Mouse (Mus musculus): Measurements from ENCODE around the gene Krt86. TPM values are rescaled to one million over a fixed set of nuclear protein-coding genes. Genes with fewer than 3 reads are reported as not detected.

Gene Krt86
- total and polyA plus RNA-seq, 3 experiments, result not detected

DNA sequence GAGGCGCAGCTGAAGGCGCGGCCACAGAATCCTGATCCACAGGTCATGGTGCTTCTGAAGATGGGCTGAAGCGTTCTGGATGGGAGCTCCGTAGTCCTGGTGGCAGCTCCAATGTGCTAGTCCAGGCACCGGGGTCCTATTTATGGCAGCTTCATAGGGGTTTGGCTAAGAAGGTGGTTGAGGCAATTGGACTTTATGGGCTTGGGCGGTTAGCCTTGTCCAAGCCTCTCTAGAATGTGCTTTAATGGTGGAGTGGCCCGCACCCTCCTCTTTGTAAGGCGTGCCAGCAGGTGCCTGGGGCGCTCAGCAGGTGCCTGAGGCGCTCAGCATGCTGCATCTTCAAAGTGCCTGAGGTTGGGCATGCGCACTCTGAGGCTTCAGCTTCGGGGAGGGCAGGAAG is 9.6 kb upstream of the Krt86 start, which contains the start of gene Krt81:
Krt81 (minus strand) TSS at position 101 of the 400 bp plus-strand sequence.
- dilution Hi-C loops (cut with MboI; ENCODE audit: extremely low pct_ligation_motif_present, extremely low pct_unique_long_range_greater_than_20kb, low sequenced_read_pairs) (no loop called here), in situ Hi-C loops (cut with MboI; ENCODE audit: low pct_ligation_motif_present, low pct_unique_long_range_greater_than_20kb, low sequenced_read_pairs) (no loop called here)
- H3K27ac ChIP-seq (ENCODE audit: insufficient read depth, low read depth), result no peak within 1 kb of the TSS
- DNase-seq (ENCODE audit: extremely low read depth), result no peak
- H3K9me3 ChIP-seq (replicated peaks; ENCODE audit: low read length), result no peaks in the 10 kb centered on the region
- H3K27me3 ChIP-seq (replicated peaks), result peaks cover 71% of the 10 kb centered on the region
- no peak for TF ChIP-seq MYC (IDR thresholded peaks at IDR 0.05; ENCODE audit: low read depth, low read length)
- no peak for TF ChIP-seq NELFE (IDR thresholded peaks at IDR 0.05; ENCODE audit: low read depth, low read length)
- TF ChIP-seq JUND (conservative IDR thresholded peaks at IDR 0.05; ENCODE audit: low read depth, low read length), result no peak
- TF ChIP-seq ZNF384 (IDR thresholded peaks at IDR 0.05; ENCODE audit: low read depth, low read length), result no peak
- no peak for TF ChIP-seq USF1 (IDR thresholded peaks at IDR 0.05; ENCODE audit: low read depth, low read length)
- no peak for TF ChIP-seq MEF2A (IDR thresholded peaks at IDR 0.05; ENCODE audit: borderline replicate concordance, low read depth, low read length)
- TF ChIP-seq BHLHE40 (IDR thresholded peaks at IDR 0.05; ENCODE audit: low read depth, low read length), result no peak
- TF ChIP-seq HCFC1 (IDR thresholded peaks at IDR 0.05; ENCODE audit: low read depth, low read length), result no peak
- TF ChIP-seq PAX5 (IDR thresholded peaks at IDR 0.05; ENCODE audit: low read length), result no peak
- TF ChIP-seq POLR2AphosphoS2 (IDR thresholded peaks at IDR 0.05; ENCODE audit: low read depth, low read length), result no peak
- no peak for TF ChIP-seq UBTF (IDR thresholded peaks at IDR 0.05; ENCODE audit: low read depth, low read length)
- TF ChIP-seq IRF4 (IDR thresholded peaks at IDR 0.05; ENCODE audit: low read depth, low read length), result no peak
- TF ChIP-seq ELF1 (IDR thresholded peaks at IDR 0.05; ENCODE audit: low read depth, low read length), result no peak
- TF ChIP-seq ZMIZ1 (IDR thresholded peaks at IDR 0.05; ENCODE audit: low read depth, low read length), result no peak
- no peak for TF ChIP-seq SIN3A (IDR thresholded peaks at IDR 0.05; ENCODE audit: low read length)
- TF ChIP-seq TCF12 (IDR thresholded peaks at IDR 0.05; ENCODE audit: low read depth, low read length), result no peak
- TF ChIP-seq ETS1 (conservative IDR thresholded peaks at IDR 0.05; ENCODE audit: low read depth, low read length), result no peak
- no peak for TF ChIP-seq MAFK (IDR thresholded peaks at IDR 0.05; ENCODE audit: insufficient replicate concordance, low read length)
- no peak for TF ChIP-seq EP300 (IDR thresholded peaks at IDR 0.05; ENCODE audit: low read length)
- TF ChIP-seq SMC3 (IDR thresholded peaks at IDR 0.05; ENCODE audit: low read depth, low read length), result no peak
- H3K4me3 ChIP-seq (replicated peaks in 1 of 3; ENCODE audit: low read depth in 2 of 3, low read length in 2 of 3, poor library complexity in 1 of 3), result no peak within 1 kb of the TSS
- H3K4me1 ChIP-seq (ENCODE audit: control insufficient read depth in 1 of 2, insufficient read depth in 2 of 2), result no peaks in the 10 kb centered on the region
- no peak within 1 kb of the TSS for H3K4me2 ChIP-seq (ENCODE audit: insufficient read depth, low read depth, poor library complexity, severe bottlenecking)
- no peaks in the 10 kb centered on the region for H3K79me2 ChIP-seq (replicated peaks; ENCODE audit: control insufficient read depth, extremely low read depth, insufficient read depth, poor library complexity, severe bottlenecking)
- H3K36me3 ChIP-seq (replicated peaks in 1 of 2; ENCODE audit: control insufficient read depth in 1 of 2, insufficient read depth in 1 of 2, low read length in 1 of 2), result no peaks in the 10 kb centered on the region
- no peak within 1 kb of the TSS for H3K9ac ChIP-seq (ENCODE audit: insufficient read depth, low read depth)

DNA sequence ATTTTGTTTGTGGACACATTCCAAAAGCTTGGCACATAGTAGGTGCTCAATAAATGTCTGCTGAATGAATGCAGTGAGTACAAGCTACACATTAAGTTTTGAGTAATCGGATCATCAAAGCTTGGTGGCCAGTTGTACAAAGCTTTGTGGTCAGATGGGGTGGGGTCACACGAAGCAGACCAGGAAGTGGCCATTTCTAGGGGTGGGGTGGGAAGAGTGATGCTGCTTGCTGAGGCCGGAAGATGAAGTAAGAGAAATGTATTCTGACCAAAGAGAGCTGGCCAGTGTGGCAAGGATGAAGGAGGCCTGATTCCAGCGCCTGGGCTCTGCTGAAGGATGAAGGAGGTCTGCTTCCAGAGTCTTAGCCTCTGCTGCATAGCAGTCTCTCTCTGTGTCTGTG is 4.2 kb upstream of the Krt86 start:
- in situ Hi-C loops (cut with MboI; ENCODE audit: low pct_ligation_motif_present, low pct_unique_long_range_greater_than_20kb, low sequenced_read_pairs), result no loop called here
- no peak overlapping the region for H3K4me3 ChIP-seq (replicated peaks in 1 of 3; ENCODE audit: low read depth in 2 of 3, low read length in 2 of 3, poor library complexity in 1 of 3)
- no peaks in the 10 kb centered on the region for H3K9me3 ChIP-seq (replicated peaks; ENCODE audit: low read length)
- TF ChIP-seq KAT2A (IDR thresholded peaks at IDR 0.05; ENCODE audit: insufficient replicate concordance, low read length) (no peak), TCF12 (IDR thresholded peaks at IDR 0.05; ENCODE audit: low read depth, low read length) (no peak), MXI1 (IDR thresholded peaks at IDR 0.05; ENCODE audit: low read depth, low read length) (no peak), BHLHE40 (IDR thresholded peaks at IDR 0.05; ENCODE audit: low read depth, low read length) (no peak), MYC (IDR thresholded peaks at IDR 0.05; ENCODE audit: low read depth, low read length) (no peak), JUND (conservative IDR thresholded peaks at IDR 0.05; ENCODE audit: low read depth, low read length) (no peak), POLR2A (IDR thresholded peaks at IDR 0.05; ENCODE audit: low read depth, low read length) (no peak), RCOR1 (conservative IDR thresholded peaks at IDR 0.05; ENCODE audit: low read depth, low read length) (no peak), USF2 (conservative IDR thresholded peaks at IDR 0.05; ENCODE audit: low read depth, low read length) (no peak), IRF4 (IDR thresholded peaks at IDR 0.05; ENCODE audit: low read depth, low read length) (no peak), USF1 (IDR thresholded peaks at IDR 0.05; ENCODE audit: low read depth, low read length) (no peak), TBP (conservative IDR thresholded peaks at IDR 0.05; ENCODE audit: low read depth, low read length) (no peak), MAX (IDR thresholded peaks at IDR 0.05; ENCODE audit: low read length) (no peak), MAFK (IDR thresholded peaks at IDR 0.05; ENCODE audit: insufficient replicate concordance, low read length) (no peak), ELF1 (IDR thresholded peaks at IDR 0.05; ENCODE audit: low read depth, low read length) (no peak), CTCF (conservative IDR thresholded peaks at IDR 0.05 in 1 of 2, IDR thresholded peaks at IDR 0.05 in 1 of 2; ENCODE audit: low read depth in 2 of 2, low read length in 2 of 2) (no peak), ETS1 (conservative IDR thresholded peaks at IDR 0.05; ENCODE audit: low read depth, low read length) (no peak)
- no peaks in the 10 kb centered on the region for H3K36me3 ChIP-seq (replicated peaks in 1 of 2; ENCODE audit: control insufficient read depth in 1 of 2, insufficient read depth in 1 of 2, low read length in 1 of 2)
- H3K27ac ChIP-seq (ENCODE audit: insufficient read depth, low read depth), result no peak overlapping the region
- no peak overlapping the region for H3K9ac ChIP-seq (ENCODE audit: insufficient read depth, low read depth)
- no peaks in the 10 kb centered on the region for H3K4me1 ChIP-seq (ENCODE audit: control insufficient read depth in 1 of 2, insufficient read depth in 2 of 2)
- peaks cover 79% of the 10 kb centered on the region for H3K27me3 ChIP-seq (replicated peaks)
- dilution Hi-C loops (cut with MboI; ENCODE audit: extremely low pct_ligation_motif_present, extremely low pct_unique_long_range_greater_than_20kb, low sequenced_read_pairs), result no loop called here
- H3K4me2 ChIP-seq (ENCODE audit: insufficient read depth, low read depth, poor library complexity, severe bottlenecking), result no peak overlapping the region
- H3K79me2 ChIP-seq (replicated peaks; ENCODE audit: control insufficient read depth, extremely low read depth, insufficient read depth, poor library complexity, severe bottlenecking), result no peaks in the 10 kb centered on the region
- DNase-seq (ENCODE audit: extremely low read depth), result no peak

Measured in CH12.LX (cell line).